Mouse (Mus musculus): ENCODE data around the gene Wipf1. TPM values are rescaled to one million over a fixed set of nuclear protein-coding genes. Genes with fewer than 3 reads are reported as not detected.

Wipf1 gene
- polyA plus RNA-seq, 1 experiment: 13.7 TPM

GRCm38 (mm10) chr2:73495617-73496328 lies 33.8 kb downstream of the Wipf1 start:
- no peaks in the 10 kb centered on the region for H3K36me3 ChIP-seq (ENCODE audit: control insufficient read depth, insufficient read depth)
- no peak overlapping the region for H3K4me2 ChIP-seq (ENCODE audit: low read depth)
- no peak overlapping the region for H3K4me3 ChIP-seq
- peaks cover 44% of the 10 kb centered on the region for H3K79me2 ChIP-seq (ENCODE audit: control insufficient read depth, insufficient read depth)
- no peak for TF ChIP-seq TCF12 (IDR thresholded peaks at IDR 0.05; ENCODE audit: insufficient read depth, poor library complexity, severe bottlenecking)
- no peak for TF ChIP-seq POLR2AphosphoS2 (IDR thresholded peaks at IDR 0.05; ENCODE audit: insufficient read length, low read depth)
- no peak for TF ChIP-seq SRF (IDR thresholded peaks at IDR 0.05; ENCODE audit: control insufficient read depth, insufficient read length, low read depth)
- TF ChIP-seq POLR2A (IDR thresholded peaks at IDR 0.05; ENCODE audit: insufficient read length, low read depth): no peak
- no peak for TF ChIP-seq REST (IDR thresholded peaks at IDR 0.05; ENCODE audit: insufficient read depth, insufficient read length)
- TF ChIP-seq MYOD1 (IDR thresholded peaks at IDR 0.05; ENCODE audit: control insufficient read depth in 1 of 3, insufficient read length in 2 of 3, low read depth in 2 of 3): no peak
- TF ChIP-seq USF1 (IDR thresholded peaks at IDR 0.05; ENCODE audit: low read depth): no peak
- TF ChIP-seq E2F4 (IDR thresholded peaks at IDR 0.05; ENCODE audit: insufficient read depth): no peak
- TF ChIP-seq TCF3 (IDR thresholded peaks at IDR 0.05; ENCODE audit: insufficient read length, low read depth): no peak
- no peak for TF ChIP-seq CEBPB (IDR thresholded peaks at IDR 0.05; ENCODE audit: insufficient read depth, poor library complexity, severe bottlenecking)
- no peak for TF ChIP-seq MYOG (IDR thresholded peaks at IDR 0.05; ENCODE audit: control insufficient read depth in 1 of 3, insufficient read depth in 1 of 3, insufficient read length in 2 of 3, low read depth in 2 of 3)
- no peak for TF ChIP-seq MAX (IDR thresholded peaks at IDR 0.05; ENCODE audit: low read depth)
- H3K27me3 ChIP-seq (ENCODE audit: control insufficient read depth, insufficient read depth, insufficient read length): no peaks in the 10 kb centered on the region
- no peak overlapping the region for H3ac ChIP-seq (ENCODE audit: control insufficient read depth, insufficient read length)

GRCm38 (mm10) chr2:73493517-73493916 lies 36.0 kb downstream of the Wipf1 start:
- no peak for TF ChIP-seq SRF (IDR thresholded peaks at IDR 0.05; ENCODE audit: control insufficient read depth, insufficient read length, low read depth)
- TF ChIP-seq MYOD1 (IDR thresholded peaks at IDR 0.05; ENCODE audit: control insufficient read depth in 1 of 3, insufficient read length in 2 of 3, low read depth in 2 of 3): no peak
- no peak for TF ChIP-seq E2F4 (IDR thresholded peaks at IDR 0.05; ENCODE audit: insufficient read depth)
- no peak for TF ChIP-seq MYOG (IDR thresholded peaks at IDR 0.05; ENCODE audit: control insufficient read depth in 1 of 3, insufficient read depth in 1 of 3, insufficient read length in 2 of 3, low read depth in 2 of 3)
- no peak for TF ChIP-seq USF1 (IDR thresholded peaks at IDR 0.05; ENCODE audit: low read depth)
- TF ChIP-seq POLR2AphosphoS2 (IDR thresholded peaks at IDR 0.05; ENCODE audit: insufficient read length, low read depth): no peak
- no peak for TF ChIP-seq REST (IDR thresholded peaks at IDR 0.05; ENCODE audit: insufficient read depth, insufficient read length)
- no peak for TF ChIP-seq TCF12 (IDR thresholded peaks at IDR 0.05; ENCODE audit: insufficient read depth, poor library complexity, severe bottlenecking)
- H3K79me2 ChIP-seq (ENCODE audit: control insufficient read depth, insufficient read depth): peaks cover 45% of the 10 kb centered on the region
- H3K36me3 ChIP-seq (ENCODE audit: control insufficient read depth, insufficient read depth): no peaks in the 10 kb centered on the region
- H3ac ChIP-seq (ENCODE audit: control insufficient read depth, insufficient read length): no peak overlapping the region
- H3K4me2 ChIP-seq (ENCODE audit: low read depth): no peak overlapping the region
- no peaks in the 10 kb centered on the region for H3K27me3 ChIP-seq (ENCODE audit: control insufficient read depth, insufficient read depth, insufficient read length)
- no peak overlapping the region for H3K4me3 ChIP-seq

GRCm38 (mm10) chr2:73491442-73492241 lies 37.9 kb downstream of the Wipf1 start:
- no peak overlapping the region for H3K4me2 ChIP-seq (ENCODE audit: low read depth)
- H3K79me2 ChIP-seq (ENCODE audit: control insufficient read depth, insufficient read depth): peaks cover 38% of the 10 kb centered on the region
- no peaks in the 10 kb centered on the region for H3K36me3 ChIP-seq (ENCODE audit: control insufficient read depth, insufficient read depth)
- H3K27me3 ChIP-seq (ENCODE audit: control insufficient read depth, insufficient read depth, insufficient read length): no peaks in the 10 kb centered on the region
- H3ac ChIP-seq (ENCODE audit: control insufficient read depth, insufficient read length): no peak overlapping the region
- no peak for TF ChIP-seq TCF3 (IDR thresholded peaks at IDR 0.05; ENCODE audit: insufficient read length, low read depth)
- TF ChIP-seq MAX (IDR thresholded peaks at IDR 0.05; ENCODE audit: low read depth): no peak
- no peak for TF ChIP-seq CEBPB (IDR thresholded peaks at IDR 0.05; ENCODE audit: insufficient read depth, poor library complexity, severe bottlenecking)
- no peak for TF ChIP-seq SRF (IDR thresholded peaks at IDR 0.05; ENCODE audit: control insufficient read depth, insufficient read length, low read depth)
- no peak for TF ChIP-seq POLR2AphosphoS2 (IDR thresholded peaks at IDR 0.05; ENCODE audit: insufficient read length, low read depth)
- no peak overlapping the region for H3K4me3 ChIP-seq

- Histone ChIP-seq H3K36me3 (ENCODE audit: control insufficient read depth, insufficient read depth) (no peaks in the 10 kb centered on the region), H3K79me2 (ENCODE audit: control insufficient read depth, insufficient read depth) (peaks cover 43% of the 10 kb centered on the region), H3K4me2 (ENCODE audit: low read depth) (no peak overlapping the region), H3K4me3 (no peak overlapping the region), H3ac (ENCODE audit: control insufficient read depth, insufficient read length) (no peak overlapping the region), H3K27me3 (ENCODE audit: control insufficient read depth, insufficient read depth, insufficient read length) (no peaks in the 10 kb centered on the region)
- no peak for TF ChIP-seq TCF3 (IDR thresholded peaks at IDR 0.05; ENCODE audit: insufficient read length, low read depth)
- TF ChIP-seq MYOD1 (IDR thresholded peaks at IDR 0.05; ENCODE audit: control insufficient read depth in 1 of 3, insufficient read length in 2 of 3, low read depth in 2 of 3): no peak
- TF ChIP-seq E2F4 (IDR thresholded peaks at IDR 0.05; ENCODE audit: insufficient read depth): no peak
- TF ChIP-seq POLR2AphosphoS2 (IDR thresholded peaks at IDR 0.05; ENCODE audit: insufficient read length, low read depth): no peak
- no peak for TF ChIP-seq USF1 (IDR thresholded peaks at IDR 0.05; ENCODE audit: low read depth)
- no peak for TF ChIP-seq MYOG (IDR thresholded peaks at IDR 0.05; ENCODE audit: control insufficient read depth in 1 of 3, insufficient read depth in 1 of 3, insufficient read length in 2 of 3, low read depth in 2 of 3)
- no peak for TF ChIP-seq MAX (IDR thresholded peaks at IDR 0.05; ENCODE audit: low read depth)
- no peak for TF ChIP-seq TCF12 (IDR thresholded peaks at IDR 0.05; ENCODE audit: insufficient read depth, poor library complexity, severe bottlenecking)
- TF ChIP-seq POLR2A (IDR thresholded peaks at IDR 0.05; ENCODE audit: insufficient read length, low read depth): no peak
- no peak for TF ChIP-seq CEBPB (IDR thresholded peaks at IDR 0.05; ENCODE audit: insufficient read depth, poor library complexity, severe bottlenecking)
- TF ChIP-seq SRF (IDR thresholded peaks at IDR 0.05; ENCODE audit: control insufficient read depth, insufficient read length, low read depth): no peak
- TF ChIP-seq REST (IDR thresholded peaks at IDR 0.05; ENCODE audit: insufficient read depth, insufficient read length): no peak
Observed at GRCm38 (mm10) chr2:73490466-73490865, 39.1 kb downstream of the Wipf1 start.
